Mouse (Mus musculus): ENCODE data around the gene Rag1. TPM values are rescaled to one million over a fixed set of nuclear protein-coding genes. Genes with fewer than 3 reads are reported as not detected.

Rag1 gene
- polyA plus RNA-seq, 1 experiment from 2014 or later, result 0.01 TPM

DNA sequence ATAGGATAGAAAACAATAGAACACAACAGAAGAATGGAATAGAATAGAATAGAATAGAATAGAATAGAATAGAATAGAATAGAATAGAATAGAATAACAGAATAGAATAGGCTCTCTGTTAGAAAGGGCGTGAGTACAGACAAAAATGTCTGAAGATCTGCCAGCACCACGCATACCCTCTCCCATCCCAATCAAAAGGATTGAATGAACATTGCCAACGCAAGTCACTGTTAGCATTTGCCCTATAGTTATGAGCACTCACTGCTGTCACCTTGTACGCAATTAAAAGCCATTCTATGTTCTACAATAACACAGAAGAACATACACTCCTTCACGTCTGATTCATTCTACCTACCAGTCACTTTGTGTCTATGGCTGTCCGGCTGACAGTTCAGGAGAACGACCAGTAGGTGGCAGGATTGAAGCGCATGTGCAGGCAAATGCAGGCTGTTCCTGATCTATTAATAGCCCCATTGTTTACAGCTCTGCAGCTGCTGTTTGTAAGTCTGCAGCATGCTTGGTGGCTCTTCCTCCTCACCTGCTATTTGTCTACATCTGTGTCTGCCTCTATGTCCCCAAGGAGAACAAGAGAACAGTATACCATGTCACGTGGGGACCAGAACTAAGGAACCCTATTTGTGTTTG, 15.9 kb upstream of the Rag1 start:
- Histone ChIP-seq H3K4me1 (replicated peaks; ENCODE audit: control insufficient read depth, insufficient read depth) (no peaks in the 10 kb centered on the region), H3K36me3 (ENCODE audit: control insufficient read depth, insufficient read depth, low read length) (no peaks in the 10 kb centered on the region), H3K27me3 (ENCODE audit: control insufficient read depth, insufficient read depth, low read length) (no peaks in the 10 kb centered on the region), H3K9me3 (ENCODE audit: control insufficient read depth, low read length) (no peaks in the 10 kb centered on the region), H3K9ac (ENCODE audit: low read length) (no peak overlapping the region), H3K27ac (replicated peaks) (no peak overlapping the region), H3K4me3 (ENCODE audit: low read depth, low read length) (no peak overlapping the region), H3K4me2 (replicated peaks; ENCODE audit: low read depth) (no peak overlapping the region)
- WGBS, result 21% methylated on average over 9 of the region's 9 CpGs
- peak; percentile 71 for ATAC-seq (ENCODE audit: low FRiP score, low TSS enrichment)
- no peak for TF ChIP-seq EP300 (optimal IDR thresholded peaks at IDR 0.05)
- TF ChIP-seq CTCF (IDR thresholded peaks at IDR 0.05; ENCODE audit: low read depth), result peak; percentile 98
- peak; percentile 73 for DNase-seq (ENCODE audit: low spot score)

DNA sequence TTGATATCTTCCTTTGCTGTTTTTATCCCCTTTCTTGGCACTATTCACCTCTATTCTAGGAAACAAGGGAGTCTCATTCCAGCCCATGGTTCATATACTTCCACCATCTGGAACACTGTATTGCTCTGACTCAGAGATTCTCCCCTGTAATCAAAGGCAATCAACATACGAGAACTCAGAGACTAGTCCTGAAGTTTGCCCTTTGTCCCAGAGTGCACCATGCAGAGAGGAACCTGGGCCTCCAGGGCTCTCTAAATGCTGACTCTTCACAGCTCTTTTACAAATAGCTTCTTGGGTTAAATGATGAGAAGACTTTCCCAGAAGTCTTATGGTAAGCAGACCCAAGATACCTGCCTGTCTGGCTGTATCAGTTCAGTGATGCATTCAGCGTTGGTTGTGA, 11.2 kb upstream of the Rag1 start:
- Histone ChIP-seq H3K4me3 (ENCODE audit: low read depth, low read length) (no peak overlapping the region), H3K9ac (ENCODE audit: low read length) (no peak overlapping the region), H3K4me1 (replicated peaks; ENCODE audit: control insufficient read depth, insufficient read depth) (no peaks in the 10 kb centered on the region), H3K9me3 (ENCODE audit: control insufficient read depth, low read length) (no peaks in the 10 kb centered on the region), H3K27me3 (ENCODE audit: control insufficient read depth, insufficient read depth, low read length) (no peaks in the 10 kb centered on the region), H3K36me3 (ENCODE audit: control insufficient read depth, insufficient read depth, low read length) (no peaks in the 10 kb centered on the region), H3K4me2 (replicated peaks; ENCODE audit: low read depth) (no peak overlapping the region), H3K27ac (replicated peaks) (no peak overlapping the region)
- TF ChIP-seq CTCF (IDR thresholded peaks at IDR 0.05; ENCODE audit: low read depth) (no peak), EP300 (optimal IDR thresholded peaks at IDR 0.05) (no peak)
- DNase-seq (ENCODE audit: low spot score) (no peak), ATAC-seq (ENCODE audit: low FRiP score, low TSS enrichment) (no peak)
- WGBS, result 73% methylated on average over 2 of the region's 2 CpGs

DNA sequence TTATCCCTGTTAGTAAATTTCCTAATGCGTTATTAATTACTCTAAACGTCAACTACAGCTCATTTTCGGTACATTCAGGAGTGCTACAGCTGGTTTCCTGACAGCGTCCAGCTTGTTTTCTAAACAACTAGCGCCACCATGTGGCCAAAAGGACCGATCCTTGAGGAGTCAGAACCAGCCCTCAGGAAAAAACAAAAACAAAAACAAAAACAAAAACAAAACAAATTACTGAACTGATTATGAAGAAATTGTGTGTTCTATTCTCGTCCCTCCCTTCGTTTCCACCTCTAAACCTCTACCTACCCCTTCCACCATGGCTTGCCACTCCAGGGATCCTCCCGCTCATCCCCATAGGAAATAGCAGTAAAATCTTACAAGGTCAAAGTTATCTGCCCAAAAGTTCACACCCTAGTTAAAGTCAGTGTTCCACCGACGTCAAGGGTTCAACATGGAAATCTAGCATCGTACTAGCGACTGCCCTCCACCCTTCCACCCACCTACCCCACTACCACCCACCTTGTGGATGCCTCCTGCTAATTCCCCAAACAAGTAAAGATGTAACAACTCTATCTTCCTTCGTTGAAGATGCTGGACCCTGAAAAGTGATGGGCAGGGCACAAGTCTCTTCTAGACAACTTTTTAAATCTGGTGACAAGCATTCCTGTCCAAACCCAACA, 3.8 kb upstream of the Rag1 start:
- TF ChIP-seq EP300 (optimal IDR thresholded peaks at IDR 0.05), result no peak
- peak; percentile 82 for TF ChIP-seq CTCF (IDR thresholded peaks at IDR 0.05; ENCODE audit: low read depth)
- 0 out of 2 replicates have a peak overlapping the region, but pooled peaks have one; percentile 19 for H3K4me3 ChIP-seq (ENCODE audit: low read depth, low read length)
- H3K4me1 ChIP-seq (replicated peaks; ENCODE audit: control insufficient read depth, insufficient read depth), result no peaks in the 10 kb centered on the region
- ATAC-seq (ENCODE audit: low FRiP score, low TSS enrichment) (no peak), DNase-seq (ENCODE audit: low spot score) (peak; percentile 62)
- no peak overlapping the region for H3K9ac ChIP-seq (ENCODE audit: low read length)
- H3K27ac ChIP-seq (replicated peaks), result no peak overlapping the region
- WGBS, result 18% methylated on average over 14 of the region's 14 CpGs
- H3K9me3 ChIP-seq (ENCODE audit: control insufficient read depth, low read length), result no peaks in the 10 kb centered on the region
- peak overlapping the region; percentile 46 for H3K4me2 ChIP-seq (replicated peaks; ENCODE audit: low read depth)
- no peaks in the 10 kb centered on the region for H3K27me3 ChIP-seq (ENCODE audit: control insufficient read depth, insufficient read depth, low read length)
- no peaks in the 10 kb centered on the region for H3K36me3 ChIP-seq (ENCODE audit: control insufficient read depth, insufficient read depth, low read length)

DNA sequence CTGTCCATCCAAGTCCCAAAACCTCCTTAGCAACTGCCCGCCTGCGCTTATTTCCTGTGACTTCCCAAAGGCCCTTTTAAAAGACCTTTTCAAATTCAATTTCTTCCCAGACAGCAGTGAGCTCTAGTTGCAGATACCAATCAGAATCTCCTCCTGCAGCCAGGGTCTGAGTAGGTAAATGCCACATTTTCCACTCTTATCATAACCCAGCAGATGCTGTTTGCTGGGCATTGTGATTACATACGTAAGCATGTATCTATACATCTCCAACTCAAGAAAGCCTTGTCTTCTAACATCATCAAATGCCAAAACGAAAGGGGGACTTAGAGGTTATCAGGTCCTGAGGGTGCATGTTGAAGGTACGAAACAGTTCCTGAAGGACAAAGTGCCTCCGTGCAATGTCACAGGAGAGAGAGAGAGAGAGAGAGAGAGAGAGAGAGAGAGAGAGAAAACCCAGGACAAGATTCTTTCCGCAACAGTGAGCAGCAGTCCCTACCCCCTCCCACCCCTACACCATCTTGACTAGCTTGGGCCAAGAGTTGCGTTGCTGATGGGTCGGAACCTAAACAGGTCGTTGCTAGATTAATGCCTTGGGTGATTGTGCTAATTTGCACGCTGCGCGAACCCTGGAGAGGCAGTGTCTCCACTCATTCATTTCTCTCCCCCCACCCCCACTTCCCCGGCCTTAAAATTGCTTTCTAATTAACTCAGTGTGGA, 3.1 kb upstream of the Rag1 start:
- Histone ChIP-seq H3K4me1 (replicated peaks; ENCODE audit: control insufficient read depth, insufficient read depth) (no peaks in the 10 kb centered on the region), H3K4me3 (ENCODE audit: low read depth, low read length) (0 out of 2 replicates have a peak overlapping the region, but pooled peaks have one; percentile 19), H3K36me3 (ENCODE audit: control insufficient read depth, insufficient read depth, low read length) (no peaks in the 10 kb centered on the region), H3K27me3 (ENCODE audit: control insufficient read depth, insufficient read depth, low read length) (no peaks in the 10 kb centered on the region), H3K9me3 (ENCODE audit: control insufficient read depth, low read length) (no peaks in the 10 kb centered on the region), H3K27ac (replicated peaks) (no peak overlapping the region), H3K4me2 (replicated peaks; ENCODE audit: low read depth) (peak overlapping the region; percentile 46), H3K9ac (ENCODE audit: low read length) (no peak overlapping the region)
- no peak for ATAC-seq (ENCODE audit: low FRiP score, low TSS enrichment)
- no peak for DNase-seq (ENCODE audit: low spot score)
- TF ChIP-seq EP300 (optimal IDR thresholded peaks at IDR 0.05), result no peak
- no peak for TF ChIP-seq CTCF (IDR thresholded peaks at IDR 0.05; ENCODE audit: low read depth)
- WGBS, result 41% methylated on average over 14 of the region's 14 CpGs

DNA sequence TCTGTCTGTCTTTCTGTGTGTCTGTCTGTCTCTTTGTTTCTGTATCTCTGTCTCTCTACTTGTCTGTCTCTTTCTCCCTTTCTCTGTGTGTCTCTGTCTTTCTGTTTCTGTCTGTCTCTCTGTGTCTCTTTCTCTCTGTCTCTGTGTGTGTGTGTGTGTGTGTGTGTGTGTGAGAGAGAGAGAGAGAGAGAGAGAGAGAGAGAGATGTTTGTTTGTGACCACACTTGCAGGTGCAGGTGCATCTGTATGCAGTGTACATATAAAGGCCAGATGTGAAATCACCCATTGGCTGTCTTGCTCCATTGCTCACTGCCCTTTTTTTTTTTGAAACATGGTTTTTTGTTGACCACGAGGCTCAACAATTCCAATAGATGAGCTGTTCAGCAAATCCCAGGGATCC, 1.1 kb upstream of the Rag1 start:
- Histone ChIP-seq H3K9me3 (ENCODE audit: control insufficient read depth, low read length) (no peaks in the 10 kb centered on the region), H3K27me3 (ENCODE audit: control insufficient read depth, insufficient read depth, low read length) (no peaks in the 10 kb centered on the region), H3K36me3 (ENCODE audit: control insufficient read depth, insufficient read depth, low read length) (no peaks in the 10 kb centered on the region), H3K27ac (replicated peaks) (no peak overlapping the region), H3K9ac (ENCODE audit: low read length) (no peak overlapping the region), H3K4me3 (ENCODE audit: low read depth, low read length) (no peak overlapping the region), H3K4me2 (replicated peaks; ENCODE audit: low read depth) (no peak overlapping the region), H3K4me1 (replicated peaks; ENCODE audit: control insufficient read depth, insufficient read depth) (no peaks in the 10 kb centered on the region)
- no peak for DNase-seq (ENCODE audit: low spot score)
- no peak for ATAC-seq (ENCODE audit: low FRiP score, low TSS enrichment)
- TF ChIP-seq CTCF (IDR thresholded peaks at IDR 0.05; ENCODE audit: low read depth), result no peak
- TF ChIP-seq EP300 (optimal IDR thresholded peaks at IDR 0.05), result no peak
- WGBS, result 44% methylated on average over 1 of the region's 1 CpGs

All from stomach, postnatal 0 days (tissue).